Mouse (Mus musculus) stomach, postnatal 0 days (tissue): ENCODE measurements around the gene Smc3. TPM values are rescaled to one million over a fixed set of nuclear protein-coding genes. Genes with fewer than 3 reads are reported as not detected.

Experiments used
- ATAC-seq: fragments of 200-750 bp; cut with Nextera tagmentation; 2 replicates; pipeline ENCODE4 v1.8.0; 2017; ENCODE audit not compliant: low FRiP score, low TSS enrichment
- DNase-seq: peaks from one replicate; pipeline ENCODE4 v3.0.0-alpha.2; 2016; ENCODE audit warnings: low spot score
- H3K27ac ChIP-seq: fragments of 300-500 bp; sonication (generic); replicated peaks from 2 replicates; pipeline ENCODE4 v1.5.1; 2014; ENCODE audit warnings: mild to moderate bottlenecking, control low read depth
- H3K27me3 ChIP-seq: fragments of 300-500 bp; sonication (generic); 2 replicates; pipeline ENCODE4 v1.6.1; 2014; ENCODE audit warnings: low read length; ENCODE audit not compliant: control insufficient read depth, insufficient read depth
- H3K36me3 ChIP-seq: fragments of 300-500 bp; sonication (generic); 2 replicates; pipeline ENCODE4 v1.6.1; 2014; ENCODE audit warnings: low read length, mixed read lengths; ENCODE audit not compliant: control insufficient read depth, insufficient read depth
- H3K4me1 ChIP-seq: fragments of 300-500 bp; sonication (generic); replicated peaks from 2 replicates; pipeline ENCODE4 v1.6.1; 2014; ENCODE audit warnings: antibody characterized with exemption; ENCODE audit not compliant: control insufficient read depth, insufficient read depth
- H3K4me2 ChIP-seq: fragments of 300-500 bp; sonication (generic); replicated peaks from 2 replicates; pipeline ENCODE4 v1.6.1; 2014; ENCODE audit warnings: low read depth, mild to moderate bottlenecking, control low read depth, moderate library complexity
- H3K4me3 ChIP-seq: fragments of 300-500 bp; sonication (generic); 2 replicates; pipeline ENCODE4 v1.5.1; 2014; ENCODE audit warnings: low read depth, low read length, control low read depth
- H3K9ac ChIP-seq: fragments of 300-500 bp; sonication (generic); 2 replicates; pipeline ENCODE4 v1.6.1; 2014; ENCODE audit warnings: mild to moderate bottlenecking, low read length, control low read depth, mixed read lengths
- H3K9me3 ChIP-seq: fragments of 300-500 bp; sonication (generic); 2 replicates; pipeline ENCODE4 v1.6.1; 2016; ENCODE audit warnings: low read length; ENCODE audit not compliant: control insufficient read depth
- CTCF ChIP-seq: IDR thresholded peaks from 2 replicates; pipeline ENCODE4 v1.5.1; 2016; ENCODE audit warnings: antibody characterized with exemption, low read depth, mild to moderate bottlenecking, moderate library complexity
- EP300 ChIP-seq: optimal IDR thresholded peaks from 2 replicates; pipeline ENCODE3; 2016; ENCODE audit warnings: antibody characterized with exemption
- WGBS: fragments of 180-500 bp; shearing (Covaris S2); extraction: QIAGEN DNeasy Blood & Tissue Kit; methylation state at CpG from one replicate; pipeline ENCODE4 v1.1.7; 2014; 5-methylcytosine and 5-hydroxymethylcytosine counted together
- polyA plus RNA-seq: library from polyadenylated mRNA; unstranded; fragments of >200 nt; fragmentation: Nextera tagmentation; extraction: Ambion mirVana; gene quantifications from 2 replicates; pipeline ENCODE4 v1.2.1, GENCODE M21; 2015

Gene Smc3
- polyA plus RNA-seq, 1 experiment from 2014 or later, result 27.0 TPM

GRCm38 (mm10) chr19:53554981-53555616, 45.1 kb upstream of the Smc3 start:
- TF ChIP-seq CTCF, result no peak
- TF ChIP-seq EP300, result no peak
- Histone ChIP-seq H3K9me3 (no peaks in the 10 kb centered on the region), H3K4me2 (no peak overlapping the region), H3K4me3 (no peak overlapping the region), H3K4me1 (0 out of 2 replicates have a peak, but pooled peaks cover 2% of the 10 kb centered on the region), H3K27ac (peak overlapping the region; percentile 35; the same call in 1 of the 2 replicates), H3K36me3 (no peaks in the 10 kb centered on the region), H3K27me3 (no peaks in the 10 kb centered on the region), H3K9ac (no peak overlapping the region)
- ATAC-seq (0 out of 2 replicates have a peak, but pooled peaks have one; percentile 19), DNase-seq (no peak)
- WGBS, result 65% methylated on average over 5 of the region's 5 CpGs

DNA sequence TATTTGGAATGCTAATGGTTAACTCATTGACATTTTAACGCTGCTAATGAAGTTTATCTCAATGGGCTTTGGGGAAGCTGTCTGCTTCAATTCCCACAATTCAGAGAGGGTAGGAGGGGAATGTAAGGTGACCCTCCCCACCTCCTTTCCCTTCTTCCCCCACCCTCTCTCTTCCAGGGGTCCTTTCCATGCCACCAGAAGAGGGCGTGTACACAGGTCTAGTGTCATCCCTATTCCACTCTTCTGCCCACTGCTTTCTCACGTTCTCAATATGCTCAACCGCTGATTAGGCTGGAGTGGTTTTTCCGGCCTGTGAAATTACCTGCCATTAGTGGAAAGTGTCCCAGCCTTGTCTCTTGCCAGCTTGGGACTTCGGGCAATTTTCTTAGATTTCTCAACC, 43.4 kb upstream of the Smc3 start:
- Histone ChIP-seq H3K9me3 (no peaks in the 10 kb centered on the region), H3K27ac (no peak overlapping the region), H3K4me1 (0 out of 2 replicates have a peak, but pooled peaks cover 2% of the 10 kb centered on the region), H3K9ac (no peak overlapping the region; the same call in 1 of the 2 replicates), H3K27me3 (no peaks in the 10 kb centered on the region), H3K4me2 (peak overlapping the region; percentile 44), H3K4me3 (no peak overlapping the region; the same call in 1 of the 2 replicates), H3K36me3 (no peaks in the 10 kb centered on the region)
- ATAC-seq (no peak), DNase-seq (no peak)
- TF ChIP-seq CTCF (peak; percentile 21; the same call in 1 of the 2 replicates), EP300 (no peak)
- WGBS, result 35% methylated on average over 6 of the region's 6 CpGs

GRCm38 (mm10) chr19:53557267-53557936, 42.8 kb upstream of the Smc3 start:
- H3K4me1 ChIP-seq, result 0 out of 2 replicates have a peak, but pooled peaks cover 2% of the 10 kb centered on the region
- H3K4me2 ChIP-seq, result peak overlapping the region; percentile 44
- H3K27ac ChIP-seq, result no peak overlapping the region
- peak; percentile 69 for ATAC-seq
- H3K9me3 ChIP-seq, result no peaks in the 10 kb centered on the region
- peak overlapping the region; percentile 14; the same call in 1 of the 2 replicates for H3K4me3 ChIP-seq
- DNase-seq, result peak; percentile 60
- no peak for TF ChIP-seq CTCF
- no peak for TF ChIP-seq EP300
- peak overlapping the region; percentile 27; the same call in 1 of the 2 replicates for H3K9ac ChIP-seq
- H3K27me3 ChIP-seq, result no peaks in the 10 kb centered on the region
- 23% methylated on average over 20 of the region's 20 CpGs for WGBS
- no peaks in the 10 kb centered on the region for H3K36me3 ChIP-seq

GRCm38 (mm10) chr19:53560436-53560835, 39.8 kb upstream of the Smc3 start:
- no peaks in the 10 kb centered on the region for H3K9me3 ChIP-seq
- H3K4me3 ChIP-seq, result no peak overlapping the region
- DNase-seq, result no peak
- WGBS, result 92% methylated on average over 3 of the region's 3 CpGs
- no peaks in the 10 kb centered on the region for H3K36me3 ChIP-seq
- H3K4me1 ChIP-seq, result 0 out of 2 replicates have a peak, but pooled peaks cover 2% of the 10 kb centered on the region
- no peak for ATAC-seq
- no peak overlapping the region for H3K4me2 ChIP-seq
- no peak overlapping the region for H3K27ac ChIP-seq
- no peak overlapping the region for H3K9ac ChIP-seq
- peak; percentile 3; the same call in 1 of the 2 replicates for TF ChIP-seq CTCF
- no peak for TF ChIP-seq EP300
- H3K27me3 ChIP-seq, result no peaks in the 10 kb centered on the region

DNA sequence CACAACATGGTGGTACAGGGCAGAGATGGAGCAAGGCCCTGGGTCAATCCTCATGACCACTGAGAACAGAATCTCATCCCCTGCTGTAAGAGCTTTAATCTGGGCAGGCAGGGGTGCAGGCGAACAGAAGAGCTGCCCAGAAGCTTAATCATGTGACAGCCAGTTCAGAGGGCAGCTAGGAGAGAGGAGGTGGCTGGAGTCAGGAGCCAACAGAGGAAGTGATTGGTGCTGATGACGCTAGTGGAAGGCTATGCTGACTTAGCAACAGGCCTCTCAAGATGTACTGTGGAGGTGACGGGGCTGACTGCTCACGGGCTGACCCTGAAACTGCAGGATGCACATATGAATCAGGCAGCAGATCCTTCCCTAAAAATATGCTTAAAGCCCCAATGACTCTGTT, 36.0 kb upstream of the Smc3 start:
- no peak overlapping the region for H3K9ac ChIP-seq

More for the DNA sequence above, 36.0 kb upstream of the Smc3 start:
- Histone ChIP-seq H3K9me3 (no peaks in the 10 kb centered on the region), H3K36me3 (no peaks in the 10 kb centered on the region), H3K27ac (no peak overlapping the region), H3K4me2 (no peak overlapping the region), H3K4me3 (no peak overlapping the region), H3K27me3 (no peaks in the 10 kb centered on the region), H3K4me1 (no peaks in the 10 kb centered on the region)
- ATAC-seq, result peak; percentile 61; the same call in 1 of the 2 replicates
- no peak for DNase-seq
- 52% methylated on average over 4 of the region's 4 CpGs for WGBS
- TF ChIP-seq CTCF (no peak), EP300 (no peak)
